Mouse (Mus musculus) spleen, adult 2 months (tissue): Measurements from ENCODE around the gene Cpm. TPM values are rescaled to one million over a fixed set of nuclear protein-coding genes. Genes with fewer than 3 reads are reported as not detected.
"Not testable (repeated sequence)": the region's sequence is repeated elsewhere in the genome, so short reads cannot be mapped to it uniquely, and the experiment has no call there.

Experiments used
- DNase-seq, 2 experiments: peaks; one replicate each; pipeline versions ENCODE4 v3.0.0 to v3.0.0-alpha.2; 2012 to 2021; ENCODE audit warnings: low spot score in 2 of 2, low read depth in 1 of 2
- H3K27ac ChIP-seq: fragments of 200-500 bp; 2 replicates; pipeline ENCODE4 v1.5.1; 2012; ENCODE audit warnings: low read length, inconsistent platforms; ENCODE audit not compliant: insufficient read depth
- H3K27me3 ChIP-seq: fragments of 200-500 bp; 2 replicates; pipeline ENCODE4 v1.6.1; 2012; ENCODE audit warnings: mild to moderate bottlenecking, moderate library complexity, low read length, inconsistent platforms; ENCODE audit not compliant: control insufficient read depth, insufficient read depth
- H3K36me3 ChIP-seq: fragments of 200-500 bp; 2 replicates; pipeline ENCODE4 v1.6.1; 2012; ENCODE audit warnings: mild to moderate bottlenecking, low read length, inconsistent platforms; ENCODE audit not compliant: control insufficient read depth, insufficient read depth
- H3K4me1 ChIP-seq: fragments of 200-500 bp; 2 replicates; pipeline ENCODE4 v1.6.1; 2011; ENCODE audit warnings: inconsistent platforms; ENCODE audit not compliant: control insufficient read depth, insufficient read depth, insufficient read length
- H3K4me3 ChIP-seq: fragments of 200-500 bp; 2 replicates; pipeline ENCODE4 v1.5.1; 2011; ENCODE audit warnings: mild to moderate bottlenecking, inconsistent platforms; ENCODE audit not compliant: insufficient read depth, insufficient read length; ENCODE audit errors: extremely low read depth
- CTCF ChIP-seq: fragments of 200-500 bp; IDR thresholded peaks from 2 replicates; pipeline ENCODE4 v1.5.1; 2011; ENCODE audit warnings: mild to moderate bottlenecking, inconsistent platforms; ENCODE audit not compliant: insufficient read depth, insufficient read length, insufficient replicate concordance; ENCODE audit errors: extremely low read depth
- POLR2A ChIP-seq: fragments of 200-500 bp; IDR thresholded peaks from 2 replicates; pipeline ENCODE4 v1.6.1; 2011; ENCODE audit warnings: low read depth, low read length, inconsistent platforms
- WGBS: fragments of 180-500 bp; shearing (Covaris S2); methylation state at CpG from one replicate; pipeline ENCODE4 v1.1.7; 2018; 5-methylcytosine and 5-hydroxymethylcytosine counted together
- polyA plus RNA-seq: library from polyadenylated mRNA; depleted of rRNA; stranded (reverse); fragments of >200 nt; gene quantifications from 2 replicates; pipeline ENCODE4 v1.2.3, GENCODE M21; 2012

Cpm gene
- polyA plus RNA-seq, 1 experiment, result 10.1 TPM

- Histone ChIP-seq H3K36me3 (no peaks in the 10 kb centered on the region), H3K27me3 (no peaks in the 10 kb centered on the region), H3K27ac (no peak overlapping the region), H3K4me3 (no peak overlapping the region), H3K4me1 (peaks cover 24% of the 10 kb centered on the region)
- 90% methylated on average over 10 of the region's 10 CpGs for WGBS
- TF ChIP-seq CTCF, result no peak
- no peak for TF ChIP-seq POLR2A
- DNase-seq, result no peak
Observed at GRCm38 (mm10) chr10:117598266-117598950, 30.9 kb upstream of the Cpm start.

- 69% methylated on average over 8 of the region's 8 CpGs for WGBS
- DNase-seq, result peak; percentile 37 to 60
- not testable (repeated sequence) for H3K27ac ChIP-seq, H3K36me3 ChIP-seq, H3K27me3 ChIP-seq, H3K4me3 ChIP-seq
- H3K4me1 ChIP-seq, result peaks cover 22% of the 10 kb centered on the region
Observed at GRCm38 (mm10) chr10:117598951-117599572, 30.2 kb upstream of the Cpm start.

GRCm38 (mm10) chr10:117601146-117602035, 27.9 kb upstream of the Cpm start:
- no peaks in the 10 kb centered on the region for H3K27me3 ChIP-seq
- no peak for DNase-seq
- TF ChIP-seq POLR2A, result no peak
- H3K36me3 ChIP-seq, result no peaks in the 10 kb centered on the region
- no peak overlapping the region for H3K4me3 ChIP-seq
- H3K4me1 ChIP-seq, result peaks cover 17% of the 10 kb centered on the region; the same call in 1 of the 2 replicates
- WGBS, result 81% methylated on average over 8 of the region's 8 CpGs
- no peak overlapping the region for H3K27ac ChIP-seq

- no peaks in the 10 kb centered on the region for H3K36me3 ChIP-seq
- 87% methylated on average over 3 of the region's 3 CpGs for WGBS
- TF ChIP-seq POLR2A (no peak), CTCF (no peak)
Observed at GRCm38 (mm10) chr10:117602325-117603129, 26.8 kb upstream of the Cpm start.

GRCm38 (mm10) chr10:117603130-117603833, 26.0 kb upstream of the Cpm start:
- TF ChIP-seq CTCF, result no peak
- no peak for TF ChIP-seq POLR2A
- DNase-seq, result no peak
- 91% methylated on average over 8 of the region's 8 CpGs for whole genome bisulfite sequencing
- Histone ChIP-seq H3K27ac (no peak overlapping the region), H3K27me3 (no peaks in the 10 kb centered on the region), H3K36me3 (no peaks in the 10 kb centered on the region), H3K4me3 (no peak overlapping the region), H3K4me1 (peaks cover 8% of the 10 kb centered on the region; the same call in 1 of the 2 replicates)

More at GRCm38 (mm10) chr10:117602325-117603129, 26.8 kb upstream of the Cpm start:
- no peak for DNase-seq
- Histone ChIP-seq H3K27me3 (no peaks in the 10 kb centered on the region), H3K27ac (no peak overlapping the region), H3K4me3 (no peak overlapping the region), H3K4me1 (peaks cover 10% of the 10 kb centered on the region; the same call in 1 of the 2 replicates)
